Mouse (Mus musculus): ENCODE measurements at regions not wholly inside any gene's neighbourhood (a gene's known extent, or its start where the extent isn't known, plus 50 kb on each side); places are given as distances from the start of the nearest gene placed in this dataset.

- no peak for TF ChIP-seq CTCF (IDR thresholded peaks at IDR 0.05; ENCODE audit: low read depth)
- no peak for TF ChIP-seq EP300 (IDR thresholded peaks at IDR 0.05; ENCODE audit: low read depth)
Observed at GRCm38 (mm10) chr4:3064571-3064970, 102.5 kb upstream of the Vmn1r2 start.

Measured in heart, postnatal 0 days (tissue).